Mouse (Mus musculus) embryonic fibroblast, embryonic 13.5 days (primary cell): Measurements from ENCODE around the gene Higd1a.

ENCODE experiments used
- CTCF ChIP-seq: IDR thresholded peaks from 2 replicates; pipeline ENCODE4 v1.5.1; 2011; ENCODE audit warnings: mild to moderate bottlenecking, control low read depth, low read length, moderate library complexity, borderline replicate concordance; ENCODE audit not compliant: insufficient read depth
- POLR2A ChIP-seq: IDR thresholded peaks from 2 replicates; pipeline ENCODE4 v1.6.1; 2011; ENCODE audit warnings: low read depth, mild to moderate bottlenecking, control low read depth, low read length, moderate library complexity

GRCm38 (mm10) chr9:121872062-121872683 lies 14.0 kb upstream of the Higd1a start:
- no peak for TF ChIP-seq CTCF
- no peak for TF ChIP-seq POLR2A
